Mouse (Mus musculus): ENCODE measurements at regions not wholly inside any gene's neighbourhood (a gene's known extent, or its start where the extent isn't known, plus 50 kb on each side); places are given as distances from the start of the nearest gene placed in this dataset.
"Not testable (repeated sequence)": the region's sequence is repeated elsewhere in the genome, so short reads cannot be mapped to it uniquely, and the experiment has no call there.

GRCm38 (mm10) chr11:12913401-12913800 is 448.6 kb upstream of the Cobl start:
- DNase-seq = not testable (repeated sequence)

DNA sequence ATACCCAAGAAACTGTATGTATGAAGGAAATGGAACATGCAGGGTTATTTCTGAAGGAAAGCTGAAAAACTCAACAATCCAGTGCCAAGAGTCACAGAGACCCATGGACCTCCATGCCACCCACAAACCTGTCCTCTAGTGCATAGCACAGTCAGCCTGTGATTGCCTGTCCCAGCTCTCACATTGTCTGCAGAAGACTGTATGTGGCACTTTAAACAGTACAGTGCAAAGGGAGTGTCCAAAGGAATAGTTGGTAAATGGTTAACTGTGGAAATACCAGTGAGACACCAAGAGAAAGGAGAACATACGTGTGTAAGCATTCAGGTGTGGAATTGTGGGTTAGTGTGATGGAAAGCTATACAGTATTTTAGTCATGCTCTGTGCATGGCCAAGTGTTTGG is 409.0 kb upstream of the Cobl start:
- DNase-seq = no peak

DNA sequence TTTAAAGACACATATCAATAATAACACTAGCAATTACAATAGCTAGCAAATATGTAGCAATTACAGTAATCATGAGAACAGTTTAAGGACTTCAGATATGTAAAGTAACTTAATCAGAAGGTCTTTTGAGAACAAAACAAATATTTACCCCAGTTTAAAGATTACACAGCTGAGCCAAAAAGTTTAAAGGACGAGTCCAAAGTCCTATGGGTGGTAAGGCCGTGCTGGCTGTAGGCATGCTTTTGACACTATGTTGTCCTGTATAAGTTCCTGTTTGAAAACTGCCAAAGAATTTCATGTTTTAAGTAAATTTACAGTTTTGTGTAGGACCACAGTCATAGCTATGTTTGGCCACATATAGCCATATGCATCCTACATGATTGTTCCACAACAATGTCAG is 408.0 kb upstream of the Cobl start:
- DNase-seq = no peak

GRCm38 (mm10) chr11:12872399-12872798 is 407.6 kb upstream of the Cobl start:
- no peak for DNase-seq

GRCm38 (mm10) chr11:12867541-12867940 is 402.8 kb upstream of the Cobl start:
- DNase-seq = no peak

DNA sequence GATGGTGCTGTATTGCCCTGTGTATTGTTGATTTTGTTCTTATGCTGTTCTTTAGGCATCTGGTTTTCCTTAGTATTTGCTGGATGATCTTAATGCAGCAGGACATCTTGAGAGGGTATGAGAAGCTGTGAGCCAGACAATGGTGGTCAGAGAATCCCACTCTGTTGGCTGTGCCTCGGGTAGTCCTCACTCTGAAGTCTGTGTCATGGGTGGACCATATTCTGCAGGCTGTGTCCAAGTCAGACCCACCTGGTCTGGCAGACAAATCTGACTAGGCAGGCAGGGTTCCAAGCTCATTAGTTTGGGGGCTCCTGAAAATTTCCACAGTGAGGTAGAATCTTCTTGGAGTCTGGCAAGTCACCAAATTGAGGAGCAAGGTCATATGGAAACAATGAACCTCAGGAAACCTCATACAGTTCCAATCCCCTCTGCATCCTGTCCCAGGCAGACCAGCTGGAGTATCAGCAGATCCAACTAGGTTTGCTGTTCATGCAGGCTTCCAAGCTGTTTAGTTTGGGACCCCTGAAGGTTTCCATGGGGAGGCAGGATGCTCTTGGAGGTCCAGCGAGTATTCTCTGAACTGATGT is 400.4 kb upstream of the Cobl start:
- peak; percentile 56 to 76 for DNase-seq

GRCm38 (mm10) chr11:12859344-12859930 is 394.7 kb upstream of the Cobl start:
- no peak for DNase-seq

DNA sequence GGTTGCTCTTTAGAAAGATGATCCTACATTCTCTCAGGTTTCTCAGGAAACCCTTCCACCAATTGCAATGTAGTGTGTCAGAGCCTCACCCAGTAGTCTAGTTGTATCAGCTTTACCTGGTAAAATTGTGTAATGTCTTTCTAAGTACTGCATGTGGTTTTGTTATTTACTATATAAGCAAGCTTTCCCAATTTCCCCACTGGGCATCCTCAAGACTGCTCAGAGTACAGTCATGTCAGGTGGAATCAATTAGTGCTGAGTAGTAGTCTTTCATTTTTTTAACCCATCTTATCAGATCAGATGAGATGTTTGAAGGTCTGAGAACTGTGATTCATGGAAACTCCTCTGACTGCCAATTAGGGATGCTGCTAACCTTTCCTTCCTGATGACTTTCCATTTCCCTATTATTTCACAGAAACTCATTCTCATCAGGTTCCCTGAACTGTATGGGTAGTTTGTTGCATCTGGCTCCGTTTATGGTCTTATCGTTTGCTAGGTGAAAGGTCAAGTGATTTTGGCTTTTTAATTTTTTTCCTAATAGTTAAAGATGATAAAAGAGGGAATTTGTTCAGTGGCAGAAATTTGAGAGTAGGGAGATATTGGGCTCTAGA is 393.6 kb upstream of the Cobl start:
- no peak for DNase-seq

GRCm38 (mm10) chr11:12857358-12858199 is 392.8 kb upstream of the Cobl start:
- DNase-seq = no peak

- DNase-seq = no peak
Measured at GRCm38 (mm10) chr11:12847793-12848192, 383.0 kb upstream of the Cobl start.

- DNase-seq = no peak
Measured at GRCm38 (mm10) chr11:12843631-12844423, 379.1 kb upstream of the Cobl start.

DNA sequence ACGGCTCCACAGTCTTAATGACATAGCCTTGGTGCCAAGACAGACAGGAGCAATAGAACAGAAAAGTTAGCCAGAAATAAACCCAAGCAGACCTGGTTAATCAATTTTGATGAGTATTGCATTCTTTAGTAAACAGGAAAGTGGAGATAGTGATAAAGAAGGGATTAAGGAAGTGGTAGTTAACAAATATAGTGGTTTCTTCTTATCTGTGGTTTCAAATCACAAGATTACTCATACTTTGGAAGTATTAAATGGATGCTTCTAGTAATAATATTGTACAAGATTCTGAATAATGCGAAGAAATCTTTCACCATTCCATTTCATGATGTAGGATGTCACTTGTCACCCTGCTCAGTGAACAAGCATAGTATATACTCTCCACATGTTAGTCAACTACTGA is 376.6 kb upstream of the Cobl start:
- no peak for DNase-seq

GRCm38 (mm10) chr11:12837920-12838319 is 373.2 kb upstream of the Cobl start:
- no peak for DNase-seq

GRCm38 (mm10) chr11:12837387-12837786 is 372.6 kb upstream of the Cobl start:
- DNase-seq = no peak

- DNase-seq = no peak
Measured at GRCm38 (mm10) chr11:12836387-12836786, 371.6 kb upstream of the Cobl start.

DNA sequence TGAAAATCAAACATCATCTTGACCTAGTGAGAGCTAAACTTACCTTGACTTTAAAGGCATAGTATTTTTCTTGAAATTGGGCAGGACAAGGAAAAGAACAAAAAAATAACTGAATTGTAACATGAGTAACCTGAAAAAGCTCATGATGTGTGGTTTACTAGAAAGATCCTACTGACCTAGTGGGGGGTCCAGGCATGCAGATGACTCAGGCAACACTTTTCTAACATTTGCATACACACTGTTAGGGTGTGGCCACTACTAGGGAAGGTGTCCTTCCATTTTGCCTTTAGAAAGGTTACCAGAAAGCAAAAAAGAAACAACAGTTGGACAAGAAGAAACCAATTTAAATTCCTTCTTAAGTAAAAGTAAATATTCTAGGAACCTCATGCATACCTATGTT is 347.3 kb upstream of the Cobl start:
- no peak for DNase-seq

DNA sequence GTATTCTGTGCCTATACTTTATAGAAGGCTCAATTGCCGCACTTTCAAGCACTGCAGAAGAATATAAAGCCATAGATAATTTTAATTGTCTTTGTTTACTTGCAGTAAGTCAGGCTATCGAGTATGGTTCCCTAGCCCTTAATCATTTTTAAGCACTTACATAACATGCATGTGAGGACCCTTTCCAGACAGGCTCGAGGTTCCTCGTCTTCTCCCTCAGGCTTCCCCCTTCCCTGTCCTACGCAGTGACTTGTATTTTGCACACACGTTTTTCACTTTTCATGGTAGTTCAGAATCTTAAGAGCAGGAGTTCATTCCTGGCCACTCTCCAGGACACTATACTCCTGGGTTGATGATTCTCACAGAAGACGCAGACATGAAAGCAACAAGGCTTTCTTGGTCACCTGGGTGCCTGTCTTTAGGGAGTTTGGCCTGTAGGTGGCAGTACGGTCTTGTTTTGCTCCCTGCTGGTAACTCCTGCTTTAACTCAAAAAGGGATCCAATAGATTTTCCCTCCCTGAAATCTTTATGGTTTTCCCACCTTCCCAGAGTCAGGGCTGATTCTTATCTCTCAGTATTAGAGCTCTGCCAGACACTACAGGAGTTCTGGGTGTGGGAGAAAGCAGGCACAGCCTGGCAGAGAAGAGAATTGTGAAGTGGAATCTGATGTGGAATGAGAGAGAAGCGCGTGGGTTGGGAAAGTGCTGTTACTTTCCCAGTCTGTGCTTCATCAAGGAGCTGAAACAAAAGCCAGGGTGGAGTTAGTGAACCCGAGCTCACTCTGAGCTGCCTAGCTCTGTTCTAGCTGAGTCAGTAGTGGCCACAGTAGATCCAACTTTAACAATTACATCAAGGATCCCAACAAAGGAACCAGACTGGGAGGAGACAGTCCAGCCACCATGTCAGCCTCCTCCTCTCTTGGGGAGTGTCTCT is 346.5 kb upstream of the Cobl start:
- DNase-seq = peak; percentile 72 to 76

Data from cerebellum, postnatal 14 days (tissue).